Mouse (Mus musculus) midbrain, embryonic 12.5 days (tissue): ENCODE data around the gene Pex19. TPM values are rescaled to one million over a fixed set of nuclear protein-coding genes. Genes with fewer than 3 reads are reported as not detected.

Experiments used
- ATAC-seq: fragments of 200-750 bp; cut with Nextera tagmentation; 2 replicates; pipeline ENCODE4 v1.8.0; 2017; ENCODE audit warnings: low read depth, moderate TSS enrichment, moderate library complexity; ENCODE audit not compliant: low FRiP score
- H3K27ac ChIP-seq: fragments of 300-500 bp; sonication (generic); replicated peaks from 2 replicates; pipeline ENCODE4 v1.5.1; 2016; ENCODE audit warnings: mild to moderate bottlenecking
- H3K27me3 ChIP-seq: fragments of 300-500 bp; sonication (generic); 2 replicates; pipeline ENCODE4 v1.6.1; 2016; ENCODE audit warnings: mild to moderate bottlenecking
- H3K36me3 ChIP-seq: fragments of 300-500 bp; sonication (generic); 2 replicates; pipeline ENCODE4 v1.6.1; 2016
- H3K4me1 ChIP-seq: fragments of 300-500 bp; sonication (generic); 2 replicates; pipeline ENCODE4 v1.6.1; 2016
- H3K4me2 ChIP-seq: fragments of 300-500 bp; sonication (generic); replicated peaks from 2 replicates; pipeline ENCODE4 v1.6.1; 2016; ENCODE audit warnings: mild to moderate bottlenecking, moderate library complexity
- H3K4me3 ChIP-seq: fragments of 300-500 bp; sonication (generic); 2 replicates; pipeline ENCODE4 v1.5.1; 2016; ENCODE audit warnings: mild to moderate bottlenecking
- H3K9ac ChIP-seq: fragments of 300-500 bp; sonication (generic); replicated peaks from 2 replicates; pipeline ENCODE4 v1.6.1; 2016; ENCODE audit warnings: mild to moderate bottlenecking, moderate library complexity
- H3K9me3 ChIP-seq: fragments of 300-500 bp; sonication (generic); 2 replicates; pipeline ENCODE4 v1.6.1; 2016; ENCODE audit warnings: mild to moderate bottlenecking
- WGBS: fragments of 180-500 bp; shearing (Covaris S2); methylation state at CpG from one replicate; pipeline ENCODE4 v1.1.7; 2016; 5-methylcytosine and 5-hydroxymethylcytosine counted together
- polyA plus RNA-seq: library from polyadenylated mRNA; unstranded; fragments of >200 nt; fragmentation: Nextera tagmentation; extraction: Ambion mirVana; gene quantifications from 2 replicates; pipeline ENCODE4 v1.2.1, GENCODE M21; 2016

Gene Pex19
- polyA plus RNA-seq, 1 experiment from 2014 or later: 185 TPM

GRCm38 (mm10) chr1:172140825-172141224 is 14.3 kb downstream of the Pex19 start:
- Histone ChIP-seq H3K9ac (no peak overlapping the region), H3K4me3 (no peak overlapping the region), H3K4me2 (no peak overlapping the region), H3K4me1 (no peaks in the 10 kb centered on the region), H3K9me3 (no peaks in the 10 kb centered on the region), H3K27me3 (no peaks in the 10 kb centered on the region), H3K36me3 (peaks cover 1% of the 10 kb centered on the region; the same call in 1 of the 2 replicates), H3K27ac (no peak overlapping the region)
- no peak for ATAC-seq
- WGBS: 71% methylated on average over 1 of the region's 1 CpGs

- Histone ChIP-seq H3K9ac (no peak overlapping the region), H3K27me3 (no peaks in the 10 kb centered on the region), H3K36me3 (no peaks in the 10 kb centered on the region), H3K4me1 (no peaks in the 10 kb centered on the region), H3K4me2 (no peak overlapping the region), H3K27ac (no peak overlapping the region), H3K9me3 (no peaks in the 10 kb centered on the region), H3K4me3 (no peak overlapping the region)
- 83% methylated on average over 3 of the region's 3 CpGs for WGBS
- no peak for ATAC-seq
Measured at GRCm38 (mm10) chr1:172141529-172141928, 15.0 kb downstream of the Pex19 start.

GRCm38 (mm10) chr1:172143570-172143969 is 17.0 kb downstream of the Pex19 start:
- no peak overlapping the region for H3K27ac ChIP-seq
- H3K36me3 ChIP-seq: no peaks in the 10 kb centered on the region
- H3K4me3 ChIP-seq: no peak overlapping the region
- no peaks in the 10 kb centered on the region for H3K9me3 ChIP-seq
- ATAC-seq: no peak
- 41% methylated on average over 1 of the region's 1 CpGs for WGBS
- H3K9ac ChIP-seq: no peak overlapping the region
- H3K4me1 ChIP-seq: peaks cover 6% of the 10 kb centered on the region
- no peaks in the 10 kb centered on the region for H3K27me3 ChIP-seq
- no peak overlapping the region for H3K4me2 ChIP-seq

GRCm38 (mm10) chr1:172147835-172148278 is 21.3 kb downstream of the Pex19 start, which contains the start of gene Dcaf8:
Dcaf8 (plus strand) TSS chr1:172148084.
- H3K4me3 ChIP-seq: peak within 1 kb of the TSS; percentile 92
- H3K9ac ChIP-seq: peak within 1 kb of the TSS; percentile 96
- H3K9me3 ChIP-seq: no peaks in the 10 kb centered on the region
- peaks cover 18% of the 10 kb centered on the region for H3K4me1 ChIP-seq
- peak; percentile 99 for ATAC-seq
- H3K27ac ChIP-seq: peak within 1 kb of the TSS; percentile 92
- 0% methylated on average over 42 of the region's 42 CpGs for WGBS
- peak within 1 kb of the TSS; percentile 66 for H3K4me2 ChIP-seq
- H3K27me3 ChIP-seq: no peaks in the 10 kb centered on the region
- peaks cover 23% of the 10 kb centered on the region for H3K36me3 ChIP-seq

GRCm38 (mm10) chr1:172148279-172148954 is 21.9 kb downstream of the Pex19 start:
- H3K9me3 ChIP-seq: no peaks in the 10 kb centered on the region
- peaks cover 28% of the 10 kb centered on the region for H3K36me3 ChIP-seq
- H3K9ac ChIP-seq: peak overlapping the region; percentile 96
- peak overlapping the region; percentile 66 for H3K4me2 ChIP-seq
- ATAC-seq: peak; percentile 71
- peak overlapping the region; percentile 92 for H3K4me3 ChIP-seq
- peak overlapping the region; percentile 92 for H3K27ac ChIP-seq
- no peaks in the 10 kb centered on the region for H3K27me3 ChIP-seq
- WGBS: under 1% methylated on average over 34 of the region's 40 CpGs
- H3K4me1 ChIP-seq: peaks cover 18% of the 10 kb centered on the region

GRCm38 (mm10) chr1:172148955-172149815 is 22.6 kb downstream of the Pex19 start:
- Histone ChIP-seq H3K9ac (peak overlapping the region; percentile 96), H3K27me3 (no peaks in the 10 kb centered on the region), H3K4me3 (peak overlapping the region; percentile 92), H3K36me3 (peaks cover 35% of the 10 kb centered on the region), H3K4me2 (peak overlapping the region; percentile 66), H3K4me1 (peaks cover 18% of the 10 kb centered on the region), H3K9me3 (no peaks in the 10 kb centered on the region), H3K27ac (peak overlapping the region; percentile 92)
- ATAC-seq: no peak
- 17% methylated on average over 19 of the region's 19 CpGs for WGBS

GRCm38 (mm10) chr1:172154536-172154935 is 28.0 kb downstream of the Pex19 start:
- Histone ChIP-seq H3K9me3 (no peaks in the 10 kb centered on the region), H3K36me3 (peaks cover 64% of the 10 kb centered on the region), H3K4me1 (peaks cover 7% of the 10 kb centered on the region), H3K27ac (no peak overlapping the region), H3K4me2 (no peak overlapping the region), H3K4me3 (no peak overlapping the region), H3K27me3 (no peaks in the 10 kb centered on the region), H3K9ac (no peak overlapping the region)
- ATAC-seq: no peak
- WGBS: 93% methylated on average over 3 of the region's 3 CpGs

- no peak overlapping the region for H3K9ac ChIP-seq
- H3K4me1 ChIP-seq: no peaks in the 10 kb centered on the region
- no peak overlapping the region for H3K4me2 ChIP-seq
- no peak overlapping the region for H3K4me3 ChIP-seq
- no peaks in the 10 kb centered on the region for H3K9me3 ChIP-seq
- peaks cover 57% of the 10 kb centered on the region for H3K36me3 ChIP-seq
- WGBS: 96% methylated on average over 3 of the region's 3 CpGs
- H3K27ac ChIP-seq: no peak overlapping the region
- no peak for ATAC-seq
- H3K27me3 ChIP-seq: no peaks in the 10 kb centered on the region
Measured at GRCm38 (mm10) chr1:172155518-172155917, 29.0 kb downstream of the Pex19 start.

- Histone ChIP-seq H3K9ac (no peak overlapping the region), H3K27me3 (no peaks in the 10 kb centered on the region), H3K36me3 (peaks cover 22% of the 10 kb centered on the region), H3K4me2 (no peak overlapping the region), H3K4me1 (no peaks in the 10 kb centered on the region; the same call in 1 of the 2 replicates), H3K27ac (no peak overlapping the region), H3K4me3 (no peak overlapping the region), H3K9me3 (no peaks in the 10 kb centered on the region)
- ATAC-seq: no peak
- 74% methylated on average over 4 of the region's 4 CpGs for whole genome bisulfite sequencing
Measured at GRCm38 (mm10) chr1:172159970-172160369, 33.4 kb downstream of the Pex19 start.

- no peak for ATAC-seq
- peaks cover 17% of the 10 kb centered on the region for H3K36me3 ChIP-seq
- no peak overlapping the region for H3K27ac ChIP-seq
- no peaks in the 10 kb centered on the region; the same call in 1 of the 2 replicates for H3K4me1 ChIP-seq
- H3K4me3 ChIP-seq: no peak overlapping the region
- no peaks in the 10 kb centered on the region for H3K9me3 ChIP-seq
- H3K4me2 ChIP-seq: no peak overlapping the region
- H3K9ac ChIP-seq: no peak overlapping the region
- H3K27me3 ChIP-seq: no peaks in the 10 kb centered on the region
Measured at GRCm38 (mm10) chr1:172160508-172160907, 34.0 kb downstream of the Pex19 start.

GRCm38 (mm10) chr1:172162009-172162408 is 35.5 kb downstream of the Pex19 start:
- Histone ChIP-seq H3K27ac (no peak overlapping the region), H3K4me1 (no peaks in the 10 kb centered on the region; the same call in 1 of the 2 replicates), H3K27me3 (no peaks in the 10 kb centered on the region), H3K36me3 (peaks cover 18% of the 10 kb centered on the region), H3K9ac (no peak overlapping the region), H3K9me3 (no peaks in the 10 kb centered on the region), H3K4me2 (no peak overlapping the region), H3K4me3 (no peak overlapping the region)
- 93% methylated on average over 1 of the region's 1 CpGs for WGBS
- ATAC-seq: no peak; the same call in 1 of the 2 replicates

- Histone ChIP-seq H3K9me3 (no peaks in the 10 kb centered on the region), H3K27ac (no peak overlapping the region), H3K27me3 (no peaks in the 10 kb centered on the region), H3K36me3 (peaks cover 28% of the 10 kb centered on the region), H3K4me2 (no peak overlapping the region), H3K4me1 (no peaks in the 10 kb centered on the region; the same call in 1 of the 2 replicates), H3K9ac (no peak overlapping the region), H3K4me3 (no peak overlapping the region)
- ATAC-seq: no peak
- WGBS: 90% methylated on average over 6 of the region's 6 CpGs
Measured at GRCm38 (mm10) chr1:172162959-172163358, 36.4 kb downstream of the Pex19 start.
